8 mouse cellular contexts compared by ENCODE assay signal in genomic region chr15:81960171-81961077, GRCm38 (mm10). TPM values are rescaled to one million over a fixed set of nuclear protein-coding genes. Genes with fewer than 3 reads are reported as not detected.
A peak's percentile ranks its signal among the peaks of the same experiment; 100 is the strongest.
DNase-seq lines count a peak whose midpoint lies in the region; ATAC-seq lines count a peak whose summit lies in the region.

Gene Pmm1, minus strand, starts transcription at chr15:81960930.

- peak within 1 kb of the TSS; percentile 57 for H3K4me3 ChIP-seq in hindbrain, embryonic 11.5 days (ENCODE audit: low read depth, low read length)

- peak within 1 kb of the TSS; percentile 67 for H3K27ac ChIP-seq in hindbrain, embryonic 11.5 days (ENCODE audit: low read depth, low read length)

- under 1% methylated on average over 69 of the region's 77 CpGs for WGBS in hindbrain, embryonic 11.5 days

- no peaks in the 10 kb centered on the region for H3K27me3 ChIP-seq in hindbrain, embryonic 11.5 days (ENCODE audit: control insufficient read depth, insufficient read depth, low read length)

- peak; percentile 99 for DNase-seq in Muller cell, postnatal 12 days (ENCODE audit: inconsistent ontology term)
- DNase-seq in cerebellum, adult 9-11 months: peak; percentile 99
- peak; percentile 96 to 98 for DNase-seq in frontal cortex, adult 2 months (ENCODE audit: extremely low spot score in 1 of 2, low spot score in 1 of 2)
- peak; percentile 100 for DNase-seq in hindbrain, embryonic 11.5 days (ENCODE audit: low spot score)
- DNase-seq in layer of hippocampus, postnatal 10 days (ENCODE audit: low spot score in 2 of 2): peak; percentile 95 to 97
- DNase-seq in lung, postnatal 10 days: peak; percentile 100
- peak; percentile 99 for DNase-seq in ovary, postnatal 36 days (ENCODE audit: low spot score)
- DNase-seq in thymus, postnatal 25 days: peak; percentile 100

- peak within 1 kb of the TSS; percentile 78 for H3K9ac ChIP-seq in hindbrain, embryonic 11.5 days (ENCODE audit: low read depth, low read length)

- peak; percentile 98 for ATAC-seq in hindbrain, embryonic 11.5 days (ENCODE audit: low FRiP score)

- no peaks in the 10 kb centered on the region for H3K36me3 ChIP-seq in hindbrain, embryonic 11.5 days (ENCODE audit: control insufficient read depth, insufficient read depth, low read length)

- peak within 1 kb of the TSS; percentile 99 for H3K4me2 ChIP-seq in hindbrain, embryonic 11.5 days (replicated peaks; ENCODE audit: low read depth, low read length)

- no peaks in the 10 kb centered on the region for H3K4me1 ChIP-seq in hindbrain, embryonic 11.5 days (replicated peaks; ENCODE audit: control insufficient read depth, insufficient read depth, low read length)

- H3K9me3 ChIP-seq in hindbrain, embryonic 11.5 days (ENCODE audit: control insufficient read depth, low read length): no peaks in the 10 kb centered on the region

RNA-seq across cellular contexts. Expression of gene Pmm1, which starts in this region (rescaled TPM):
- 283 and 289 TPM in 2 replicates for polyA plus RNA-seq in frontal cortex, adult 2 months (2012; rRNA removed)
- 31.1 and 33.7 TPM in 2 replicates for polyA plus RNA-seq in hindbrain, embryonic 11.5 days (2014; fragmentation: Nextera tagmentation; extraction: Ambion mirVana)
- total RNA-seq in layer of hippocampus, postnatal 10 days (2021): 100 to 1,000 TPM; 176 to 189 TPM

Comparison
In these comparisons a context has a peak if more than half of its experiments do, and no peak if none do; other contexts are left out.
1. Peak in every context shown above with its lines: DNase-seq, ATAC-seq, H3K4me3 ChIP-seq and H3K27ac ChIP-seq.